Mouse (Mus musculus) liver, postnatal 0 days (tissue): Measurements from ENCODE around the gene Itgb5. TPM values are rescaled to one million over a fixed set of nuclear protein-coding genes. Genes with fewer than 3 reads are reported as not detected.

Experiments
- ATAC-seq: fragments of 200-750 bp; cut with Nextera tagmentation; 2 replicates; pipeline ENCODE4 v1.8.0; 2017; ENCODE audit warnings: mild to moderate bottlenecking, moderate library complexity
- DNase-seq: peaks from one replicate; pipeline ENCODE4 v3.0.0-alpha.2; 2016
- H3K27ac ChIP-seq: fragments of 300-500 bp; sonication (generic); 2 replicates; pipeline ENCODE4 v1.5.1; 2014; ENCODE audit warnings: antibody characterized with exemption, moderate library complexity, mild to moderate bottlenecking, low read depth
- H3K27me3 ChIP-seq: fragments of 300-500 bp; sonication (generic); 2 replicates; pipeline ENCODE4 v1.6.1; 2014; ENCODE audit warnings: low read length, control low read depth, mixed read lengths; ENCODE audit not compliant: insufficient read depth
- H3K36me3 ChIP-seq: fragments of 300-500 bp; sonication (generic); replicated peaks from 2 replicates; pipeline ENCODE4 v1.6.1; 2014; ENCODE audit warnings: mild to moderate bottlenecking, control low read depth, low read length, moderate library complexity, mixed read lengths; ENCODE audit not compliant: insufficient read depth
- H3K4me1 ChIP-seq: fragments of 300-500 bp; sonication (generic); 2 replicates; pipeline ENCODE4 v1.6.1; 2014; ENCODE audit warnings: antibody characterized with exemption, mild to moderate bottlenecking, control low read depth; ENCODE audit not compliant: insufficient read depth
- H3K4me2 ChIP-seq: fragments of 300-500 bp; sonication (generic); 2 replicates; pipeline ENCODE4 v1.6.1; 2014; ENCODE audit warnings: low read depth, mild to moderate bottlenecking, low read length, moderate library complexity, mixed read lengths
- H3K4me3 ChIP-seq: fragments of 300-500 bp; sonication (generic); 2 replicates; pipeline ENCODE4 v1.5.1; 2014; ENCODE audit warnings: low read depth, low read length
- H3K9ac ChIP-seq: fragments of 300-500 bp; sonication (generic); replicated peaks from 2 replicates; pipeline ENCODE4 v1.6.1; 2014; ENCODE audit warnings: mild to moderate bottlenecking, moderate library complexity
- H3K9me3 ChIP-seq: fragments of 300-500 bp; sonication (generic); 2 replicates; pipeline ENCODE4 v1.6.1; 2016; ENCODE audit warnings: mild to moderate bottlenecking, control low read depth, low read length, mixed read lengths
- CTCF ChIP-seq: sonication (generic); IDR thresholded peaks from 2 replicates; pipeline ENCODE4 v1.5.1; 2016; ENCODE audit warnings: antibody characterized with exemption, low read depth
- EP300 ChIP-seq: IDR thresholded peaks from 2 replicates; pipeline ENCODE4 v1.6.1; 2016; ENCODE audit warnings: antibody characterized with exemption, low read depth, mild to moderate bottlenecking
- WGBS: fragments of 180-500 bp; shearing (Covaris S2); extraction: QIAGEN DNeasy Blood & Tissue Kit; methylation state at CpG from one replicate; pipeline ENCODE4 v1.1.7; 2014; ENCODE audit not compliant: insufficient replicate concordance; 5-methylcytosine and 5-hydroxymethylcytosine counted together
- polyA plus RNA-seq: library from polyadenylated mRNA; unstranded; fragments of >200 nt; fragmentation: Nextera tagmentation; extraction: Ambion mirVana; gene quantifications from 2 replicates; pipeline ENCODE4 v1.2.1, GENCODE M21; 2015

The Itgb5 gene
- polyA plus RNA-seq, 1 experiment from 2014 or later: 16.1 TPM

DNA sequence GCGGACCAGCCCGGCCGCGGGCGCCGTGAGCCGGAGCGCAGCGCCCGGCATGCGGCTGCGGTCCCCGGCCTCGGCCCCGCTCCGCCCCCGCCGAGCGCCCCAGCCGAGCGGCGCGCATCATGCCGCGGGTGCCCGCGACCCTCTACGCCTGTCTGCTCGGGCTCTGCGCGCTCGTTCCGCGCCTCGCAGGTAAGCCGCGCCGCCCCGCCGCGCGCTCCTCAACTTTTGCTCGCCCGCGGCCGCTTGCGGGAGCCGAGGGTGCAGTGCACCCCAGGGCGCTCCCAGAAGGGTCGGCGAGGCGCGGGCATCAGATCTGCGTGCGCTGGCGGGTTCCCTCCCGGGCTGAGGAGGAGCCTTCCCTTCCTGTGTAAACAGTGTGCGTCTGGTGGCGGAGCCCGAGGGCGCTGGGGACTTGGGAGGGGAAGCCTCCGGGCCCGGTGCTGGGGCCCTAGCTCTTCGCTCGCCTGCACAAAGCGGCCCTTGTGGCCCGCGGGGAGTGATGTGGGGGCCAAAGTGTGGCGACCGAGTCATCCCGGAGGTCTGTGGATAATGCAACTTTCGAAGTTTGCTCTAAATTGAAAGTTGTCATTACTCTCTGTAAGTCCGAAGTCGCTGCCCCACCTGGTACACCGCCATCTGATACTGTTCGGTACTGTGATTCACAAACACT, 512 bp downstream of the Itgb5 start:
- Histone ChIP-seq H3K4me3 (peak overlapping the region; percentile 67), H3K9me3 (no peaks in the 10 kb centered on the region), H3K27me3 (peaks cover 14% of the 10 kb centered on the region), H3K4me2 (peak overlapping the region; percentile 73), H3K4me1 (peaks cover 40% of the 10 kb centered on the region), H3K27ac (peak overlapping the region; percentile 80), H3K9ac (peak overlapping the region; percentile 68), H3K36me3 (no peaks in the 10 kb centered on the region)
- ATAC-seq (peak; percentile 69), DNase-seq (peak; percentile 48)
- TF ChIP-seq CTCF: no peak
- no peak for TF ChIP-seq EP300
- under 1% methylated on average over 33 of the region's 76 CpGs for WGBS

DNA sequence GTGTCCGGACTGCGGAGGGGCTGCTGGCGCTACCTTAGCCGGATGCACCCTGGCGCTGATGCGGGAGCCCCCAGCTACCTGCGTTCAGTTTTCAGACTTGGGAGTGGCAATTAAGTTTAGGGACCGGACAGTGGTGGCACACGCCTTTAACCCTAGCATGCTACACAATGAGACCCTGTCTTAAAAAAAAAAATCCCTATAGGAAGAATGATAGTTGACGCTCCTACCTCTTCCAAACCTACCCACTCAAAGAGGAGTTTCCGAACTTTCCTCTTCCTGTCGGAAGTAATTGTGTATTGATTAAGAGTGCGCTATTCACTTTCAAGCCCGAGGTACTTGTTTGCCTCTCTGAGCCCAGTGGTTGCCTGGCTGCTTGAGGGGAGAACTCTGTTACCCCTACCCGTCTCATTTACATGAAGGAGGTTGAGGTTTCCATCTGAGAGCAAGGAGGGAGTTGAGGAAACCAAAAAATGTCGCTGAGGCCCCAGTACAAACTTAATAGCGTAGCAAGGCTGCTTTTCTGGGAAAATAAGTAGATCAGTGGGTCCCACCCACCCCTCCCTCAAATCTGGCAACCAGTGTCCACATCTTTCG, 1.1 kb downstream of the Itgb5 start:
- no peak for DNase-seq
- H3K27ac ChIP-seq: no peak overlapping the region
- peaks cover 14% of the 10 kb centered on the region for H3K27me3 ChIP-seq
- peak overlapping the region; percentile 67 for H3K4me3 ChIP-seq
- H3K4me2 ChIP-seq: peak overlapping the region; percentile 73
- H3K9me3 ChIP-seq: no peaks in the 10 kb centered on the region
- TF ChIP-seq EP300 (no peak), CTCF (no peak)
- peaks cover 40% of the 10 kb centered on the region for H3K4me1 ChIP-seq
- no peak for ATAC-seq
- H3K9ac ChIP-seq: peak overlapping the region; percentile 68
- WGBS: 8% methylated on average over 18 of the region's 18 CpGs
- no peaks in the 10 kb centered on the region for H3K36me3 ChIP-seq

DNA sequence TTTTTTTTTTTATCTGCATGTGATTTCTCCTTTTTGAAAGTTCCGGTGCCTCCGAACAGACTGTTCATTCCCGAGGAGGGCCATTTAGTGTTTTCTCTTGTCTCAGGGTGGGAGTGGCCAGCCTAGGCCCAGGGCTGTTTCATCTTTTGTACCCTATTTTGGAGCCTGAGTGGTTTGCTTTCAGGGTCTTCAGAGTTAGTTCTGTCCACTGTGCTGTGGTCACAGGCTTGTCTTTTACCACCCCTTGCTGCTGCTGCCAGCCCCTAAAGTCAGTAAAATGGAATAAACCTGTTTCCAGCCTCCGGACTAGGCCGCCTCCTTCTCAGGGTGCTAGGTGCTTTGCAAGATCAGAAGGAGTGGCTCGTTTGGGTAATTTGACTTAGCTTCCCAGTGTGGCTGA, 2.6 kb downstream of the Itgb5 start:
- Histone ChIP-seq H3K27me3 (peaks cover 14% of the 10 kb centered on the region), H3K27ac (no peak overlapping the region), H3K4me2 (peak overlapping the region; percentile 74)

DNA sequence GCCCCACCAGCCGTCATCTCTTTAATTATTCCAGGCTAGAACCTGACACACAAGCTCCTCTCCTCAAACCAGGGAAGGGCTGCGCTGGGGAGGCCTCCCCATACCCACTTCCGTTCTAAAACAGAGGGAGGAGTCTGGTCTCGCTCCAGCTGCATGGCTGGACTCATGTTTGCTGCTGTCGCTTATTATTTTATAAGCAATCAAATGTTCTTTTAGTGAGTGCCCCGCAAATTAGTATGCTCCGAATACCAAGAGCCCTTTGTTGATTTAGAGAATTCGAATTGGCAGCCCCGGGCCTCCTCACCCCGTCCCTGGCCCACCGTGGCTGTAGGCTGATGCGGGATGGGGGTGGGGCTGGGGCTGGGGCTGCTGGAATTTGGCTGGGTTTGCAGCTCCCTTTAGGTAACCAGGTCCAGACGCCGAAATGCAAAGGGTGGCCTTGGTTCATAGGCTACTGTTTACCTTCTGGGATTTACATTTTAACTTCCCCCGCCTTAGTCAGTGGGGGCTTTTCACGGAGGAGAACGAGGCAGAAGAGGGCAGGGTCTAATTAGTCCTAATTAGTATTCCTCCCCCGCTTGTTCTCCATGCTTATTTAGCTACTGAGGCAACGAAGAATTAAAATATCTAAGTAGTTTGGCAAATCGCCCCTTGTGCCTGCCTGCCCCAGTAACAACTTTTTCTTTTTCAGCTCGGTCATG, 3.4 kb downstream of the Itgb5 start:
- H3K27ac ChIP-seq: peak overlapping the region; percentile 71; the same call in 1 of the 2 replicates
- H3K4me3 ChIP-seq: peak overlapping the region; percentile 36
- no peaks in the 10 kb centered on the region for H3K36me3 ChIP-seq
- H3K4me1 ChIP-seq: peaks cover 53% of the 10 kb centered on the region
- H3K9me3 ChIP-seq: no peaks in the 10 kb centered on the region
- H3K27me3 ChIP-seq: peaks cover 14% of the 10 kb centered on the region
- TF ChIP-seq EP300 (no peak), CTCF (no peak)
- peak; percentile 43 for DNase-seq
- peak overlapping the region; percentile 74 for H3K4me2 ChIP-seq
- no peak for ATAC-seq
- H3K9ac ChIP-seq: 0 out of 2 replicates have a peak overlapping the region, but pooled peaks have one; percentile 33
- WGBS: 6% methylated on average over 21 of the region's 21 CpGs

More for the DNA sequence above, 2.6 kb downstream of the Itgb5 start:
- ATAC-seq (no peak), DNase-seq (no peak)
- Histone ChIP-seq H3K9ac (no peak overlapping the region), H3K9me3 (no peaks in the 10 kb centered on the region), H3K36me3 (no peaks in the 10 kb centered on the region), H3K4me3 (no peak overlapping the region), H3K4me1 (peaks cover 49% of the 10 kb centered on the region)
- TF ChIP-seq EP300 (no peak), CTCF (no peak)
- 74% methylated on average over 6 of the region's 6 CpGs for WGBS

DNA sequence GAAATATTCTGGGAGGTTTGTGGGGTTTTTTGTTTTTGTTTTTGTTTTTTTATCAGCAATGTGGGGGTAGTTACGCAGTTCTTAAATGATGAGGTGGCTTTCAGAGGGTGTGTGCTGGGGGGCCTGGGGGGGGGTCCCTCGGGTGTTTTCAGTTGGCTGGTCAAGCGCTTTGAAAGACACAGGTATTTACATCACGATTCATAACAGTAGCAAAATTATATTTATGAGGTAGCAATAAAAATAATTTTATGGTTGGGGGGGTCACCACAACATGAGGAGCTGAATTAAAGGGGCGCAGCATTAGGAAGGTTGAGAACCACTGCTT, 3.9 kb downstream of the Itgb5 start:
- 10% methylated on average over 5 of the region's 5 CpGs for WGBS
- DNase-seq (no peak), ATAC-seq (no peak)
- peaks cover 53% of the 10 kb centered on the region for H3K4me1 ChIP-seq
- peaks cover 14% of the 10 kb centered on the region for H3K27me3 ChIP-seq
- no peaks in the 10 kb centered on the region for H3K9me3 ChIP-seq
- TF ChIP-seq CTCF (no peak), EP300 (no peak)
- H3K9ac ChIP-seq: peak overlapping the region; percentile 46
- peak overlapping the region; percentile 74 for H3K4me2 ChIP-seq
- peak overlapping the region; percentile 36 for H3K4me3 ChIP-seq
- H3K36me3 ChIP-seq: no peaks in the 10 kb centered on the region
- peak overlapping the region; percentile 71; the same call in 1 of the 2 replicates for H3K27ac ChIP-seq
